Comparison of ENCODE assay signal across 8 mouse cellular contexts in genomic region chr10:103027931-103028252, GRCm38 (mm10). TPM values are rescaled to one million over a fixed set of nuclear protein-coding genes. Genes with fewer than 3 reads are reported as not detected.
DNase-seq lines count a peak whose midpoint lies in the region; ATAC-seq and TF ChIP-seq lines count a peak whose summit lies in the region.

No protein-coding gene starts in this region.

- in situ Hi-C loops in ES-E14 (cut with MboI; ENCODE audit: low sequenced_read_pairs in 2 of 2, unreplicated experiment in 2 of 2): no loop called here

- no peaks in the 10 kb centered on the region for H3K9me3 ChIP-seq in heart, embryonic 11.5 days (replicated peaks; ENCODE audit: control insufficient read depth, low read length)
- H3K9me3 ChIP-seq in ES-E14 (ENCODE audit: control insufficient read depth, insufficient read depth, low read depth, low read length): no peaks in the 10 kb centered on the region
- H3K9me3 ChIP-seq in forebrain, postnatal 0 days (ENCODE audit: low read length): no peaks in the 10 kb centered on the region
- H3K9me3 ChIP-seq in liver, embryonic 14.5 days (ENCODE audit: control insufficient read depth, low read length): no peaks in the 10 kb centered on the region

- no peak overlapping the region; the same call in 1 of the 2 replicates for H3K9ac ChIP-seq in heart, embryonic 11.5 days (ENCODE audit: low read depth, low read length)
- H3K9ac ChIP-seq in heart, adult 2 months (ENCODE audit: low read depth, low read length): no peak overlapping the region
- 0 out of 2 replicates have a peak overlapping the region, but pooled peaks have one; percentile 19 for H3K9ac ChIP-seq in ES-E14 (ENCODE audit: insufficient read depth, low read depth, low read length, poor library complexity, severe bottlenecking)
- H3K9ac ChIP-seq in forebrain, postnatal 0 days: no peak overlapping the region
- H3K9ac ChIP-seq in liver, embryonic 14.5 days (replicated peaks): no peak overlapping the region

- H3K27ac ChIP-seq in heart, embryonic 11.5 days (ENCODE audit: low read depth, low read length): no peak overlapping the region
- no peak overlapping the region for H3K27ac ChIP-seq in heart, adult 2 months
- no peak overlapping the region for H3K27ac ChIP-seq in ES-E14 (ENCODE audit: insufficient read depth, low read depth, low read length, poor library complexity, severe bottlenecking)
- no peak overlapping the region for H3K27ac ChIP-seq in forebrain, postnatal 0 days (ENCODE audit: low read depth, low read length)
- no peak overlapping the region for H3K27ac ChIP-seq in liver, embryonic 14.5 days

- no peak for ATAC-seq in heart, embryonic 11.5 days (replicated peaks; ENCODE audit: insufficient number of reproducible peaks, low FRiP score, low TSS enrichment)
- no peak for ATAC-seq in forebrain, postnatal 0 days
- ATAC-seq in liver, embryonic 14.5 days (ENCODE audit: insufficient read depth): peak; percentile 5; the same call in 1 of the 2 replicates
- ATAC-seq in CD4-positive, CD25-positive, alpha-beta regulatory T cell, adult 4 months: no peak

- no peak for DNase-seq in heart, adult 2 months
- DNase-seq in ES-E14 (ENCODE audit: low read depth, low spot score): no peak
- no peak for DNase-seq in forebrain, postnatal 0 days
- DNase-seq in liver, embryonic 14.5 days (ENCODE audit: low read depth in 3 of 3, low spot score in 3 of 3): no peak
- no peak for DNase-seq in left cerebral cortex, postnatal 4 days
- DNase-seq in urinary bladder, adult 18-20 months (ENCODE audit: low spot score in 2 of 2): no peak

- intact Hi-C loops in heart, adult 2 months (cut with DNase I): no loop called here
- intact Hi-C loops in left cerebral cortex, postnatal 4 days (cut with DNase I): no loop called here

- peaks cover 54% of the 10 kb centered on the region for H3K27me3 ChIP-seq in heart, embryonic 11.5 days (ENCODE audit: control insufficient read depth, insufficient read depth, low read length)
- H3K27me3 ChIP-seq in heart, adult 2 months (ENCODE audit: control insufficient read depth, insufficient read depth, low read length): peaks cover 26% of the 10 kb centered on the region
- H3K27me3 ChIP-seq in forebrain, postnatal 0 days (ENCODE audit: insufficient read depth, low read length): peaks cover 59% of the 10 kb centered on the region
- H3K27me3 ChIP-seq in liver, embryonic 14.5 days (ENCODE audit: control insufficient read depth, insufficient read depth, low read length): peaks cover 70% of the 10 kb centered on the region

- H3K36me3 ChIP-seq in heart, embryonic 11.5 days (ENCODE audit: control insufficient read depth, insufficient read depth, low read length): no peaks in the 10 kb centered on the region
- H3K36me3 ChIP-seq in heart, adult 2 months (ENCODE audit: control insufficient read depth, insufficient read depth, low read length): no peaks in the 10 kb centered on the region
- no peaks in the 10 kb centered on the region for H3K36me3 ChIP-seq in ES-E14 (ENCODE audit: control insufficient read depth, insufficient read depth, low read length, poor library complexity, severe bottlenecking)
- no peaks in the 10 kb centered on the region for H3K36me3 ChIP-seq in forebrain, postnatal 0 days (ENCODE audit: insufficient read depth)
- H3K36me3 ChIP-seq in liver, embryonic 14.5 days (replicated peaks; ENCODE audit: control insufficient read depth, insufficient read depth, low read depth): no peaks in the 10 kb centered on the region

- peak overlapping the region; percentile 75 for H3K4me2 ChIP-seq in heart, embryonic 11.5 days
- H3K4me2 ChIP-seq in forebrain, postnatal 0 days (ENCODE audit: low read depth): 0 out of 2 replicates have a peak overlapping the region, but pooled peaks have one; percentile 26
- H3K4me2 ChIP-seq in liver, embryonic 14.5 days (ENCODE audit: low read depth): no peak overlapping the region

- TF ChIP-seq CTCF in heart, adult 2 months (IDR thresholded peaks at IDR 0.05): no peak
- TF ChIP-seq CTCF in forebrain, postnatal 0 days (IDR thresholded peaks at IDR 0.05; ENCODE audit: low read depth): no peak
- TF ChIP-seq CTCF in liver, embryonic 14.5 days (IDR thresholded peaks at IDR 0.05; ENCODE audit: low read depth): no peak

- WGBS in heart, embryonic 11.5 days (ENCODE audit: insufficient replicate concordance): 0% methylated on average over 15 of the region's 15 CpGs
- WGBS in heart, adult 2 months: 2% methylated on average over 15 of the region's 15 CpGs
- WGBS in forebrain, postnatal 0 days: under 1% methylated on average over 15 of the region's 15 CpGs
- WGBS in liver, embryonic 14.5 days (ENCODE audit: insufficient replicate concordance): under 1% methylated on average over 15 of the region's 15 CpGs

- TF ChIP-seq EP300 in heart, adult 2 months (IDR thresholded peaks at IDR 0.05; ENCODE audit: insufficient read depth, low read depth, low read length): no peak
- no peak for TF ChIP-seq EP300 in liver, embryonic 14.5 days (IDR thresholded peaks at IDR 0.05; ENCODE audit: low read depth)

- 0 out of 2 replicates have a peak, but pooled peaks cover 4% of the 10 kb centered on the region for H3K4me1 ChIP-seq in heart, embryonic 11.5 days (ENCODE audit: control insufficient read depth, insufficient read depth, low read length)
- H3K4me1 ChIP-seq in heart, adult 2 months (ENCODE audit: control insufficient read depth, insufficient read depth, low read length): no peaks in the 10 kb centered on the region
- no peaks in the 10 kb centered on the region for H3K4me1 ChIP-seq in ES-E14 (ENCODE audit: control insufficient read depth in 2 of 2, insufficient read depth in 2 of 2, low read length in 2 of 2, poor library complexity in 1 of 2)
- H3K4me1 ChIP-seq in forebrain, postnatal 0 days (ENCODE audit: insufficient read depth): no peaks in the 10 kb centered on the region
- H3K4me1 ChIP-seq in liver, embryonic 14.5 days (replicated peaks; ENCODE audit: control insufficient read depth in 2 of 2, insufficient read depth in 2 of 2, low read length in 1 of 2): no peaks in the 10 kb centered on the region

- no peaks in the 10 kb centered on the region for H3K79me2 ChIP-seq in heart, adult 2 months (replicated peaks; ENCODE audit: control insufficient read depth, insufficient read depth, low read length)

- peak overlapping the region; percentile 51 for H3K4me3 ChIP-seq in heart, embryonic 11.5 days (ENCODE audit: low read depth, low read length)
- H3K4me3 ChIP-seq in heart, adult 2 months: no peak overlapping the region
- H3K4me3 ChIP-seq in ES-E14 (ENCODE audit: insufficient read depth in 1 of 2, low read depth in 1 of 2, low read length in 2 of 2, poor library complexity in 1 of 2, severe bottlenecking in 1 of 2): peak overlapping the region; percentile 51 to 73
- peak overlapping the region; percentile 21; the same call in 1 of the 2 replicates for H3K4me3 ChIP-seq in forebrain, postnatal 0 days (ENCODE audit: low read depth, low read length)
- no peak overlapping the region for H3K4me3 ChIP-seq in liver, embryonic 14.5 days (ENCODE audit: insufficient read depth in 1 of 2, low read depth in 2 of 2, low read length in 2 of 2)

- TF ChIP-seq POLR2A in heart, adult 2 months (IDR thresholded peaks at IDR 0.05; ENCODE audit: insufficient read depth, low read depth, low read length): no peak

TF ChIP-seq in ES-E14, 5 proteins besides CTCF, POLR2A, EP300 and RAD21:
- TF ChIP-seq ZC3H11A (IDR thresholded peaks at IDR 0.05; ENCODE audit: borderline replicate concordance, low read depth, low read length) (no peak), HCFC1 (IDR thresholded peaks at IDR 0.05; ENCODE audit: borderline replicate concordance, insufficient read depth, low read length) (no peak), ZNF384 (IDR thresholded peaks at IDR 0.05; ENCODE audit: low read depth, low read length) (no peak)
TF ChIP-seq in ES-E14: peak in this region for 0.

RNA-seq across cellular contexts. Expression of gene Alx1, which starts 2.1 kb away (rescaled TPM):
- polyA plus RNA-seq in heart, embryonic 11.5 days (2014; fragmentation: Nextera tagmentation; extraction: Ambion mirVana): 3.6 TPM in 2 replicates
- not detected for total RNA-seq in heart, adult 2 months (2021)
- polyA plus RNA-seq in heart, adult 2 months (2012; rRNA removed): 0.14 TPM in 1 of 2 replicates, not detected in the other
- 0.26 and 0.49 TPM in 2 replicates for total RNA-seq in ES-E14 (2012; rRNA removed)
- total RNA-seq in forebrain, postnatal 0 days (2014; rRNA removed): 0.31 and 1.3 TPM in 2 replicates
- polyA plus RNA-seq in forebrain, postnatal 0 days (2015; fragmentation: Nextera tagmentation; extraction: Ambion mirVana): 0.43 and 0.98 TPM in 2 replicates
- polyA plus RNA-seq in liver, embryonic 14.5 days (2012; rRNA removed): 0.02 TPM in 1 of 2 replicates, not detected in the other
- not detected in 2 replicates for polyA plus RNA-seq in liver, embryonic 14.5 days (2014; fragmentation: Nextera tagmentation; extraction: Ambion mirVana)
- under 1 TPM; 0.36 to 0.60 TPM for total RNA-seq in left cerebral cortex, postnatal 4 days (2021)
- not detected for polyA plus RNA-seq in CD4-positive, CD25-positive, alpha-beta regulatory T cell, adult 4 months (2017; shearing (Covaris generic))

Comparison
In these comparisons a context has a peak if more than half of its experiments do, and no peak if none do; other contexts are left out.
1. H3K4me3 ChIP-seq: peak in heart, embryonic 11.5 days (single experiment), ES-E14 (2 of 2) and forebrain, postnatal 0 days (single experiment); none in heart, adult 2 months (single experiment) and liver, embryonic 14.5 days (0 of 2).